Mouse (Mus musculus) erythroblast, adult 5-6 weeks (primary cell): ENCODE data around the gene Gm13694. TPM values are rescaled to one million over a fixed set of nuclear protein-coding genes. Genes with fewer than 3 reads are reported as not detected.

Experiments used
- ATAC-seq: replicated peaks from 2 replicates; pipeline ENCODE4 v1.8.0; 2016; ENCODE audit warnings: moderate number of reproducible peaks, mild to moderate bottlenecking, moderate TSS enrichment, inconsistent platforms; ENCODE audit not compliant: poor library complexity, low FRiP score, severe bottlenecking
- total RNA-seq, 2 experiments: library from RNA; stranded (forward) in 1 of 2; stranded (reverse) in 1 of 2; fragments of 150-400 nt in 1 of 2; fragments of 200-764, 138-1000 nt in 1 of 2; gene quantifications; 2 replicates each; pipeline versions ENCODE4 v1.2.3 to v1.2.4; 2015 to 2017; ENCODE audit warnings: low replicate concordance in 2 of 2

The Gm13694 gene
- total RNA-seq, 2 experiments from 2014 or later, result not detected

DNA sequence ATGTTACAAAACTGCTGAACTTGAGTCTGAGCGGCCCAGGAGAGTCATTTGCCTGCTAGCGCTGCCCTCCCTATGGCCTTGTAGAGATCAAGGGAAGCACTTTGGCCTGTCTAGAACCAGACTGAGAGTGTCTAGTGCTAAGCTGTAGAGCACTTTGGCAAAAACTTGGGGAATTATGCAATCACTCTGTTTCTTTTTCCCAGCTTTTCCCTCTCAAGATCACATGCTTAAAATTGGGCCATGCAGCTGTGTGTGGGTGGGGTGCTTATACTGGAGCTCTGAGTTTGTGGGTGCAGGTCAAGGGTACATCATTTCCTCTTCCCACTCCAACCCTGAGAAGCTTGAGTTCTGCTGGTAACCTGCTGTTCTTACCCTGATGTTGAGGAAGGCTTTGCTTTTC, 44.2 kb downstream of the Gm13694 start:
- no peak for ATAC-seq

DNA sequence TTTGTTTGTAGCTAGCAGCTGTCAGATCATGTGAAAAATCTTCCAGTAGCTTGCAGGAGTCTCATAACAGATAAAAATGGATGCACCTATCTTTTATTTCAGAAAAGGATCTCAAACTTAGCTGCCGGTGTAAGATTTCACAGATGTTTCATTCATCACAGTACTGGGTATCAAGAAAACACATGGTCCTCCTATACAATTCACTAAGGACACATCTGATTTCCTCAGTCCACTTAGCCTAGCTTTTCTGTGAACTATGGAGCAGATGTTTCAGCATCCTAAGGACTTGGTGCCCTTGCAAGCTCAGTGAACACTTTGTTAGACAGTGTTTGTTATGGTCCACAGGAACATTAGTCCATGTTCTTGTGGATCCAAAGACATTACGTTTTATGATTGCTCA, 44.6 kb downstream of the Gm13694 start:
- no peak for ATAC-seq

DNA sequence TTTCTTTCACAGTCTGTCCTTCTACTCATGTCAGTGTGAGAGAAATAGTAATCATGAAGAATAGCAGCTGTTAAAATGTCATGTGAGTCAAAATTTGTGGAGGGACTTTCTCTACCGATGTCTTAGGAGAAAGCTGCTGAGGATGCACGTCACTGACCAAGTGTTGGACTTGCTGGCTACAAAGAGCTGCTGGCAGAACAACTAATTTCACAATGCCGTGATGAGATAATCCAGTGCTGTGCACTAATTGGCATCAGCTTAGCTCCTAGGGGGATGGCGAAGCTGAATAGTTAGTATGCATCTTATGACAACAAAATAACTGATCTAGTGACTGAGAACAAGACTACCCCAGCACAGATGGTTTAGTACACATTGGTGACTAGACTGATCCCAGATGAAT, 46.5 kb downstream of the Gm13694 start:
- ATAC-seq, result no peak

Other genes with a start within 250 kb of the Gm13694 start
- not detected in 2 replicates for gene Fam171b, start 166.3 kb upstream of the Gm13694 start, total RNA-seq (2015; ENCODE audit: low replicate concordance)
- not detected in 2 replicates for gene Fam171b, start 166.3 kb upstream of the Gm13694 start, total RNA-seq (2017; ENCODE audit: low replicate concordance)
- gene Zswim2, start 37.7 kb upstream of the Gm13694 start, total RNA-seq (2015; ENCODE audit: low replicate concordance), result not detected in 2 replicates
- not detected in 2 replicates for gene Zswim2, start 37.7 kb upstream of the Gm13694 start, total RNA-seq (2017; ENCODE audit: low replicate concordance)
- gene Gm13698, start 23.2 kb upstream of the Gm13694 start, total RNA-seq (2015; ENCODE audit: low replicate concordance), result not detected in 2 replicates
- gene Gm13698, start 23.2 kb upstream of the Gm13694 start, total RNA-seq (2017; ENCODE audit: low replicate concordance), result 0.42 TPM in 1 of 2 replicates, not detected in the other
- not detected in 2 replicates for gene Gm13693, start 17.4 kb upstream of the Gm13694 start, total RNA-seq (2015; ENCODE audit: low replicate concordance)
- 0.42 TPM in 1 of 2 replicates, not detected in the other for gene Gm13693, start 17.4 kb upstream of the Gm13694 start, total RNA-seq (2017; ENCODE audit: low replicate concordance)
- not detected in 2 replicates for gene Gm13695, start 11.6 kb upstream of the Gm13694 start, total RNA-seq (2015; ENCODE audit: low replicate concordance)
- 0.42 TPM in 1 of 2 replicates, not detected in the other for gene Gm13695, start 11.6 kb upstream of the Gm13694 start, total RNA-seq (2017; ENCODE audit: low replicate concordance)
- gene Gm13696, start 5.8 kb upstream of the Gm13694 start, total RNA-seq (2015; ENCODE audit: low replicate concordance), result not detected in 2 replicates
- 0.42 TPM in 1 of 2 replicates, not detected in the other for gene Gm13696, start 5.8 kb upstream of the Gm13694 start, total RNA-seq (2017; ENCODE audit: low replicate concordance)
- not detected in 2 replicates for gene Gm13697, start 5.8 kb downstream of the Gm13694 start, total RNA-seq (2015; ENCODE audit: low replicate concordance)
- gene Gm13697, start 5.8 kb downstream of the Gm13694 start, total RNA-seq (2017; ENCODE audit: low replicate concordance), result 0.42 TPM in 1 of 2 replicates, not detected in the other
- not detected in 2 replicates for gene Gm13691, start 11.6 kb downstream of the Gm13694 start, total RNA-seq (2015; ENCODE audit: low replicate concordance)
- 0.14 TPM in 1 of 2 replicates, not detected in the other for gene Gm13691, start 11.6 kb downstream of the Gm13694 start, total RNA-seq (2017; ENCODE audit: low replicate concordance)